Mouse (Mus musculus): ENCODE results near the gene Ube2z. TPM values are rescaled to one million over a fixed set of nuclear protein-coding genes. Genes with fewer than 3 reads are reported as not detected.
A peak's percentile ranks its signal among the peaks of the same experiment; 100 is the strongest.

Gene Ube2z
- polyA plus RNA-seq, 1 experiment from 2014 or later, result 29.1 TPM

GRCm38 (mm10) chr11:96028130-96028529 is 37.1 kb downstream of the Ube2z start:
- no peak overlapping the region for H3K4me2 ChIP-seq (ENCODE audit: low read depth, low read length)
- 42% methylated on average over 5 of the region's 5 CpGs for WGBS

GRCm38 (mm10) chr11:96020622-96021021 is 44.6 kb downstream of the Ube2z start:
- Histone ChIP-seq H3K9me3 (replicated peaks; ENCODE audit: control insufficient read depth, low read length) (no peaks in the 10 kb centered on the region), H3K27me3 (ENCODE audit: control insufficient read depth, insufficient read depth, low read length) (no peaks in the 10 kb centered on the region), H3K36me3 (ENCODE audit: control insufficient read depth, insufficient read depth) (no peaks in the 10 kb centered on the region), H3K9ac (ENCODE audit: low read length) (no peak overlapping the region), H3K4me2 (ENCODE audit: low read depth, low read length) (no peak overlapping the region), H3K27ac (ENCODE audit: low read length) (no peak overlapping the region), H3K4me1 (ENCODE audit: control insufficient read depth, insufficient read depth, low read length) (peaks cover 4% of the 10 kb centered on the region), H3K4me3 (ENCODE audit: low read length) (no peak overlapping the region)
- ATAC-seq (replicated peaks; ENCODE audit: extremely low read depth, insufficient read depth, low FRiP score), result no peak
- WGBS, result 39% methylated on average over 4 of the region's 4 CpGs

More at GRCm38 (mm10) chr11:96028130-96028529, 37.1 kb downstream of the Ube2z start:
- no peaks in the 10 kb centered on the region for H3K27me3 ChIP-seq (ENCODE audit: control insufficient read depth, insufficient read depth, low read length)
- no peak overlapping the region for H3K27ac ChIP-seq (ENCODE audit: low read length)
- no peaks in the 10 kb centered on the region for H3K9me3 ChIP-seq (replicated peaks; ENCODE audit: control insufficient read depth, low read length)
- ATAC-seq (replicated peaks; ENCODE audit: extremely low read depth, insufficient read depth, low FRiP score), result no peak
- no peaks in the 10 kb centered on the region for H3K4me1 ChIP-seq (ENCODE audit: control insufficient read depth, insufficient read depth, low read length)
- no peak overlapping the region for H3K4me3 ChIP-seq (ENCODE audit: low read length)
- no peaks in the 10 kb centered on the region for H3K36me3 ChIP-seq (ENCODE audit: control insufficient read depth, insufficient read depth)
- no peak overlapping the region for H3K9ac ChIP-seq (ENCODE audit: low read length)

GRCm38 (mm10) chr11:96017941-96018351 is 47.2 kb downstream of the Ube2z start:
- no peak overlapping the region for H3K9ac ChIP-seq (ENCODE audit: low read length)
- H3K4me2 ChIP-seq (ENCODE audit: low read depth, low read length), result no peak overlapping the region
- H3K27ac ChIP-seq (ENCODE audit: low read length), result no peak overlapping the region
- H3K4me3 ChIP-seq (ENCODE audit: low read length), result no peak overlapping the region
- H3K9me3 ChIP-seq (replicated peaks; ENCODE audit: control insufficient read depth, low read length), result no peaks in the 10 kb centered on the region
- H3K4me1 ChIP-seq (ENCODE audit: control insufficient read depth, insufficient read depth, low read length), result peaks cover 4% of the 10 kb centered on the region
- ATAC-seq (replicated peaks; ENCODE audit: extremely low read depth, insufficient read depth, low FRiP score), result no peak
- WGBS, result 12% methylated on average over 9 of the region's 9 CpGs
- no peaks in the 10 kb centered on the region for H3K27me3 ChIP-seq (ENCODE audit: control insufficient read depth, insufficient read depth, low read length)
- no peaks in the 10 kb centered on the region for H3K36me3 ChIP-seq (ENCODE audit: control insufficient read depth, insufficient read depth)

- WGBS, result 19% methylated on average over 5 of the region's 5 CpGs
- H3K9ac ChIP-seq (ENCODE audit: low read length), result no peak overlapping the region
- H3K9me3 ChIP-seq (replicated peaks; ENCODE audit: control insufficient read depth, low read length), result no peaks in the 10 kb centered on the region
- no peak for ATAC-seq (replicated peaks; ENCODE audit: extremely low read depth, insufficient read depth, low FRiP score)
- no peak overlapping the region for H3K4me3 ChIP-seq (ENCODE audit: low read length)
- no peak overlapping the region for H3K4me2 ChIP-seq (ENCODE audit: low read depth, low read length)
- no peak overlapping the region for H3K27ac ChIP-seq (ENCODE audit: low read length)
- H3K36me3 ChIP-seq (ENCODE audit: control insufficient read depth, insufficient read depth), result no peaks in the 10 kb centered on the region
- H3K27me3 ChIP-seq (ENCODE audit: control insufficient read depth, insufficient read depth, low read length), result no peaks in the 10 kb centered on the region
- peaks cover 4% of the 10 kb centered on the region for H3K4me1 ChIP-seq (ENCODE audit: control insufficient read depth, insufficient read depth, low read length)
Observed at GRCm38 (mm10) chr11:96015421-96015820, 49.8 kb downstream of the Ube2z start.

- H3K27me3 ChIP-seq (ENCODE audit: control insufficient read depth, insufficient read depth, low read length), result no peaks in the 10 kb centered on the region
- H3K9me3 ChIP-seq (replicated peaks; ENCODE audit: control insufficient read depth, low read length), result no peaks in the 10 kb centered on the region
- no peak for ATAC-seq (replicated peaks; ENCODE audit: extremely low read depth, insufficient read depth, low FRiP score)
- WGBS, result 6% methylated on average over 4 of the region's 8 CpGs
- H3K4me3 ChIP-seq (ENCODE audit: low read length), result no peak overlapping the region
- H3K27ac ChIP-seq (ENCODE audit: low read length), result no peak overlapping the region
- H3K4me1 ChIP-seq (ENCODE audit: control insufficient read depth, insufficient read depth, low read length), result peaks cover 2% of the 10 kb centered on the region
- no peaks in the 10 kb centered on the region for H3K36me3 ChIP-seq (ENCODE audit: control insufficient read depth, insufficient read depth)
- H3K4me2 ChIP-seq (ENCODE audit: low read depth, low read length), result no peak overlapping the region
- no peak overlapping the region for H3K9ac ChIP-seq (ENCODE audit: low read length)
Observed at GRCm38 (mm10) chr11:96011982-96012381, 53.2 kb downstream of the Ube2z start.

GRCm38 (mm10) chr11:96008827-96009226 is 56.4 kb downstream of the Ube2z start:
- H3K4me2 ChIP-seq (ENCODE audit: low read depth, low read length), result no peak overlapping the region
- H3K4me3 ChIP-seq (ENCODE audit: low read length), result no peak overlapping the region
- H3K36me3 ChIP-seq (ENCODE audit: control insufficient read depth, insufficient read depth), result no peaks in the 10 kb centered on the region
- H3K4me1 ChIP-seq (ENCODE audit: control insufficient read depth, insufficient read depth, low read length), result peaks cover 11% of the 10 kb centered on the region
- H3K27ac ChIP-seq (ENCODE audit: low read length), result no peak overlapping the region
- H3K27me3 ChIP-seq (ENCODE audit: control insufficient read depth, insufficient read depth, low read length), result no peaks in the 10 kb centered on the region
- no peak overlapping the region for H3K9ac ChIP-seq (ENCODE audit: low read length)
- no peak for ATAC-seq (replicated peaks; ENCODE audit: extremely low read depth, insufficient read depth, low FRiP score)
- 16% methylated on average over 1 of the region's 1 CpGs for WGBS
- no peaks in the 10 kb centered on the region for H3K9me3 ChIP-seq (replicated peaks; ENCODE audit: control insufficient read depth, low read length)

GRCm38 (mm10) chr11:96007516-96008235 is 57.5 kb downstream of the Ube2z start:
- H3K9me3 ChIP-seq (replicated peaks; ENCODE audit: control insufficient read depth, low read length), result no peaks in the 10 kb centered on the region
- no peaks in the 10 kb centered on the region for H3K27me3 ChIP-seq (ENCODE audit: control insufficient read depth, insufficient read depth, low read length)
- no peak overlapping the region for H3K27ac ChIP-seq (ENCODE audit: low read length)
- 0 out of 2 replicates have a peak, but pooled peaks have one; percentile 0 for ATAC-seq (replicated peaks; ENCODE audit: extremely low read depth, insufficient read depth, low FRiP score)
- peak overlapping the region; percentile 99 for H3K4me2 ChIP-seq (ENCODE audit: low read depth, low read length)
- WGBS, result under 1% methylated on average over 33 of the region's 33 CpGs
- peak overlapping the region; percentile 83 for H3K4me3 ChIP-seq (ENCODE audit: low read length)
- H3K9ac ChIP-seq (ENCODE audit: low read length), result peak overlapping the region; percentile 95
- no peaks in the 10 kb centered on the region for H3K36me3 ChIP-seq (ENCODE audit: control insufficient read depth, insufficient read depth)
- peaks cover 21% of the 10 kb centered on the region for H3K4me1 ChIP-seq (ENCODE audit: control insufficient read depth, insufficient read depth, low read length)

- Histone ChIP-seq H3K27me3 (ENCODE audit: control insufficient read depth, insufficient read depth, low read length) (no peaks in the 10 kb centered on the region), H3K9ac (ENCODE audit: low read length) (peak overlapping the region; percentile 95), H3K4me3 (ENCODE audit: low read length) (peak overlapping the region; percentile 83), H3K4me2 (ENCODE audit: low read depth, low read length) (peak overlapping the region; percentile 99), H3K4me1 (ENCODE audit: control insufficient read depth, insufficient read depth, low read length) (peaks cover 28% of the 10 kb centered on the region), H3K9me3 (replicated peaks; ENCODE audit: control insufficient read depth, low read length) (no peaks in the 10 kb centered on the region), H3K36me3 (ENCODE audit: control insufficient read depth, insufficient read depth) (no peaks in the 10 kb centered on the region), H3K27ac (ENCODE audit: low read length) (no peak overlapping the region)
- WGBS, result 0% methylated on average over 63 of the region's 67 CpGs
- ATAC-seq (replicated peaks; ENCODE audit: extremely low read depth, insufficient read depth, low FRiP score), result peak; percentile 3
Observed at GRCm38 (mm10) chr11:96006852-96007515, 58.2 kb downstream of the Ube2z start.

GRCm38 (mm10) chr11:96006367-96006851 is 58.8 kb downstream of the Ube2z start:
- no peak for ATAC-seq (replicated peaks; ENCODE audit: extremely low read depth, insufficient read depth, low FRiP score)
- Histone ChIP-seq H3K4me2 (ENCODE audit: low read depth, low read length) (peak overlapping the region; percentile 99), H3K27me3 (ENCODE audit: control insufficient read depth, insufficient read depth, low read length) (no peaks in the 10 kb centered on the region), H3K27ac (ENCODE audit: low read length) (0 out of 2 replicates have a peak overlapping the region, but pooled peaks have one; percentile 15), H3K9me3 (replicated peaks; ENCODE audit: control insufficient read depth, low read length) (no peaks in the 10 kb centered on the region), H3K4me1 (ENCODE audit: control insufficient read depth, insufficient read depth, low read length) (peaks cover 34% of the 10 kb centered on the region), H3K4me3 (ENCODE audit: low read length) (peak overlapping the region; percentile 83), H3K36me3 (ENCODE audit: control insufficient read depth, insufficient read depth) (no peaks in the 10 kb centered on the region), H3K9ac (ENCODE audit: low read length) (peak overlapping the region; percentile 95)
- under 1% methylated on average over 33 of the region's 33 CpGs for WGBS

Measured in heart, embryonic 16.5 days (tissue).